Mouse (Mus musculus) lung, postnatal 0 days (tissue): Measurements from ENCODE around the gene Epas1. TPM values are rescaled to one million over a fixed set of nuclear protein-coding genes. Genes with fewer than 3 reads are reported as not detected.

Experiments
- ATAC-seq: fragments of 200-750 bp; cut with Nextera tagmentation; 2 replicates; pipeline ENCODE4 v1.8.0; 2017; ENCODE audit warnings: moderate library complexity
- DNase-seq: peaks from one replicate; pipeline ENCODE4 v3.0.0-alpha.2; 2016; ENCODE audit warnings: low spot score
- H3K27ac ChIP-seq: fragments of 300-500 bp; sonication (generic); 2 replicates; pipeline ENCODE4 v1.5.1; 2014; ENCODE audit warnings: antibody characterized with exemption, mild to moderate bottlenecking, low read length, mixed read lengths
- H3K27me3 ChIP-seq: fragments of 300-500 bp; sonication (generic); replicated peaks from 2 replicates; pipeline ENCODE4 v1.6.1; 2014; ENCODE audit warnings: low read length, mixed read lengths; ENCODE audit not compliant: insufficient read depth
- H3K36me3 ChIP-seq: fragments of 300-500 bp; sonication (generic); 2 replicates; pipeline ENCODE4 v1.6.1; 2014; ENCODE audit warnings: low read length, mixed read lengths; ENCODE audit not compliant: insufficient read depth
- H3K4me1 ChIP-seq: fragments of 300-500 bp; sonication (generic); 2 replicates; pipeline ENCODE4 v1.6.1; 2014; ENCODE audit warnings: antibody characterized with exemption, low read depth, low read length, mixed read lengths; ENCODE audit not compliant: insufficient read depth
- H3K4me2 ChIP-seq: fragments of 300-500 bp; sonication (generic); replicated peaks from 2 replicates; pipeline ENCODE4 v1.6.1; 2014; ENCODE audit warnings: low read depth, mild to moderate bottlenecking, low read length, moderate library complexity, mixed read lengths
- H3K4me3 ChIP-seq: fragments of 300-500 bp; sonication (generic); 2 replicates; pipeline ENCODE4 v1.5.1; 2014; ENCODE audit warnings: low read depth, low read length
- H3K9ac ChIP-seq: fragments of 300-500 bp; sonication (generic); replicated peaks from 2 replicates; pipeline ENCODE4 v1.6.1; 2014; ENCODE audit warnings: low read depth, mild to moderate bottlenecking
- H3K9me3 ChIP-seq: fragments of 300-500 bp; sonication (generic); 2 replicates; pipeline ENCODE4 v1.6.1; 2016; ENCODE audit warnings: low read length, mixed read lengths
- CTCF ChIP-seq: IDR thresholded peaks from 2 replicates; pipeline ENCODE4 v1.5.1; 2016; ENCODE audit warnings: antibody characterized with exemption, mild to moderate bottlenecking
- EP300 ChIP-seq: IDR thresholded peaks from 2 replicates; pipeline ENCODE4 v1.6.1; 2016; ENCODE audit warnings: antibody characterized with exemption, mild to moderate bottlenecking, control low read depth
- WGBS: fragments of 180-500 bp; shearing (Covaris S2); extraction: QIAGEN DNeasy Blood & Tissue Kit; methylation state at CpG from one replicate; pipeline ENCODE4 v1.1.7; 2014; 5-methylcytosine and 5-hydroxymethylcytosine counted together
- polyA plus RNA-seq: library from polyadenylated mRNA; unstranded; fragments of >200 nt; fragmentation: Nextera tagmentation; extraction: Ambion mirVana; gene quantifications from 2 replicates; pipeline ENCODE4 v1.2.1, GENCODE M21; 2015

Epas1 gene
- polyA plus RNA-seq: 89.8 and 98.3 TPM in 2 replicates

- WGBS: under 1% methylated on average over 50 of the region's 60 CpGs
- TF ChIP-seq EP300 (no peak), CTCF (0 out of 2 replicates have a peak, but pooled peaks have one; percentile 13)
- peaks cover 4% of the 10 kb centered on the region; the same call in 1 of the 2 replicates for H3K4me1 ChIP-seq
- peak within 1 kb of the TSS; percentile 66 for H3K4me3 ChIP-seq
- ATAC-seq (peak; percentile 95), DNase-seq (peak; percentile 96)
- peaks cover 6% of the 10 kb centered on the region; the same call in 1 of the 2 replicates for H3K27me3 ChIP-seq
- H3K4me2 ChIP-seq: peak within 1 kb of the TSS; percentile 73
- no peaks in the 10 kb centered on the region for H3K36me3 ChIP-seq
- no peaks in the 10 kb centered on the region for H3K9me3 ChIP-seq
- H3K27ac ChIP-seq: peak within 1 kb of the TSS; percentile 84
- peak within 1 kb of the TSS; percentile 80 for H3K9ac ChIP-seq
Measured at GRCm38 (mm10) chr17:86753130-86753821, at the start of gene Epas1. Gene Epas1, plus strand, starts transcription at chr17:86753700.

- 61% methylated on average over 3 of the region's 3 CpGs for WGBS
- Histone ChIP-seq H3K4me3 (no peak overlapping the region), H3K27ac (no peak overlapping the region), H3K9me3 (no peaks in the 10 kb centered on the region), H3K4me2 (no peak overlapping the region), H3K9ac (no peak overlapping the region), H3K4me1 (no peaks in the 10 kb centered on the region), H3K27me3 (no peaks in the 10 kb centered on the region), H3K36me3 (no peaks in the 10 kb centered on the region)
- ATAC-seq (no peak), DNase-seq (no peak)
- TF ChIP-seq EP300 (no peak), CTCF (no peak)
Measured at GRCm38 (mm10) chr17:86705236-86705635, 48.3 kb upstream of the Epas1 start.

- no peak for ATAC-seq
Measured at GRCm38 (mm10) chr17:86706467-86706866, 47.0 kb upstream of the Epas1 start.

GRCm38 (mm10) chr17:86709803-86710202 lies 43.7 kb upstream of the Epas1 start:
- Histone ChIP-seq H3K27me3 (no peaks in the 10 kb centered on the region), H3K4me2 (no peak overlapping the region), H3K27ac (no peak overlapping the region), H3K4me3 (no peak overlapping the region), H3K36me3 (no peaks in the 10 kb centered on the region), H3K4me1 (no peaks in the 10 kb centered on the region; the same call in 1 of the 2 replicates), H3K9ac (no peak overlapping the region), H3K9me3 (no peaks in the 10 kb centered on the region)
- no peak for TF ChIP-seq CTCF
- TF ChIP-seq EP300: no peak
- WGBS: 78% methylated on average over 8 of the region's 8 CpGs
- DNase-seq (no peak), ATAC-seq (no peak)

More at GRCm38 (mm10) chr17:86706467-86706866, 47.0 kb upstream of the Epas1 start:
- H3K36me3 ChIP-seq: no peaks in the 10 kb centered on the region
- no peak for DNase-seq
- no peak overlapping the region for H3K27ac ChIP-seq
- no peak for TF ChIP-seq CTCF
- H3K9ac ChIP-seq: no peak overlapping the region
- no peaks in the 10 kb centered on the region for H3K9me3 ChIP-seq
- H3K4me1 ChIP-seq: no peaks in the 10 kb centered on the region
- H3K27me3 ChIP-seq: no peaks in the 10 kb centered on the region
- 63% methylated on average over 1 of the region's 1 CpGs for WGBS
- no peak overlapping the region for H3K4me2 ChIP-seq
- no peak overlapping the region for H3K4me3 ChIP-seq

GRCm38 (mm10) chr17:86710379-86710778 lies 43.1 kb upstream of the Epas1 start:
- Histone ChIP-seq H3K27ac (no peak overlapping the region), H3K9ac (no peak overlapping the region), H3K9me3 (no peaks in the 10 kb centered on the region), H3K27me3 (no peaks in the 10 kb centered on the region), H3K4me1 (no peaks in the 10 kb centered on the region; the same call in 1 of the 2 replicates), H3K36me3 (no peaks in the 10 kb centered on the region), H3K4me2 (no peak overlapping the region), H3K4me3 (no peak overlapping the region)
- ATAC-seq (no peak), DNase-seq (no peak)
- TF ChIP-seq EP300 (no peak), CTCF (no peak)
- 56% methylated on average over 8 of the region's 8 CpGs for WGBS

- TF ChIP-seq CTCF (no peak), EP300 (no peak)
- no peak overlapping the region for H3K9ac ChIP-seq
- H3K27ac ChIP-seq: no peak overlapping the region
- WGBS: 21% methylated on average over 5 of the region's 5 CpGs
- no peaks in the 10 kb centered on the region for H3K9me3 ChIP-seq
- no peak overlapping the region for H3K4me2 ChIP-seq
- H3K4me1 ChIP-seq: no peaks in the 10 kb centered on the region; the same call in 1 of the 2 replicates
- H3K4me3 ChIP-seq: no peak overlapping the region
- H3K36me3 ChIP-seq: no peaks in the 10 kb centered on the region
- no peaks in the 10 kb centered on the region for H3K27me3 ChIP-seq
- peak; percentile 50 for ATAC-seq
- DNase-seq: peak; percentile 38
Measured at GRCm38 (mm10) chr17:86711949-86712348, 41.6 kb upstream of the Epas1 start.
